Mouse (Mus musculus) E14TG2a.4 (cell line): ENCODE data around the gene Rps6ka2.

Experiments
- CTCF ChIP-seq: conservative IDR thresholded peaks from 2 replicates; pipeline ENCODE4 v1.5.1; 2014; ENCODE audit warnings: low read length
- POU5F1 ChIP-seq: IDR thresholded peaks from 2 replicates; pipeline ENCODE4 v1.6.1; 2014; ENCODE audit warnings: low read length, borderline replicate concordance

GRCm38 (mm10) chr17:7292012-7292684 is 122.2 kb downstream of the Rps6ka2 start:
- TF ChIP-seq CTCF (no peak), POU5F1 (no peak)
